Mouse (Mus musculus) hindbrain, embryonic 10.5 days (tissue): ENCODE measurements around the gene Zfp385b. TPM values are rescaled to one million over a fixed set of nuclear protein-coding genes. Genes with fewer than 3 reads are reported as not detected.
A peak's percentile ranks its signal among the peaks of the same experiment; 100 is the strongest.

ENCODE experiments used
- DNase-seq: peaks from one replicate; pipeline ENCODE4 v3.0.0-alpha.2; 2017; ENCODE audit warnings: low spot score
- H3K27ac ChIP-seq: fragments of 300-500 bp; sonication (generic); 2 replicates; pipeline ENCODE4 v1.5.1; 2016; ENCODE audit warnings: mild to moderate bottlenecking, moderate library complexity
- H3K27me3 ChIP-seq: fragments of 300-500 bp; sonication (generic); 2 replicates; pipeline ENCODE4 v1.6.1; 2016; ENCODE audit warnings: mild to moderate bottlenecking; ENCODE audit not compliant: poor library complexity, insufficient read depth, severe bottlenecking
- H3K36me3 ChIP-seq: fragments of 300-500 bp; sonication (generic); 2 replicates; pipeline ENCODE4 v1.6.1; 2016; ENCODE audit warnings: mild to moderate bottlenecking, moderate library complexity
- H3K4me1 ChIP-seq: fragments of 300-500 bp; sonication (generic); replicated peaks from 2 replicates; pipeline ENCODE4 v1.6.1; 2016; ENCODE audit warnings: mild to moderate bottlenecking
- H3K4me3 ChIP-seq: fragments of 300-500 bp; sonication (generic); 2 replicates; pipeline ENCODE4 v1.5.1; 2016; ENCODE audit warnings: mild to moderate bottlenecking, moderate library complexity
- H3K9me3 ChIP-seq: fragments of 300-500 bp; sonication (generic); 2 replicates; pipeline ENCODE4 v1.6.1; 2016; ENCODE audit warnings: mild to moderate bottlenecking, moderate library complexity
- WGBS: fragments of 180-500 bp; shearing (Covaris S2); methylation state at CpG from one replicate; pipeline ENCODE4 v1.1.7; 2016; 5-methylcytosine and 5-hydroxymethylcytosine counted together
- polyA plus RNA-seq: library from polyadenylated mRNA; unstranded; fragments of >200 nt; fragmentation: Nextera tagmentation; extraction: Ambion mirVana; gene quantifications from 2 replicates; pipeline ENCODE4 v1.2.1, GENCODE M21; 2016

The Zfp385b gene
- polyA plus RNA-seq, 1 experiment from 2014 or later: 1.1 TPM

- 88% methylated on average over 3 of the region's 3 CpGs for WGBS
- no peak overlapping the region for H3K4me3 ChIP-seq
- H3K36me3 ChIP-seq: no peaks in the 10 kb centered on the region
- no peaks in the 10 kb centered on the region for H3K9me3 ChIP-seq
- no peaks in the 10 kb centered on the region for H3K4me1 ChIP-seq
- no peaks in the 10 kb centered on the region for H3K27me3 ChIP-seq
- H3K27ac ChIP-seq: no peak overlapping the region
- no peak for DNase-seq
Measured at GRCm38 (mm10) chr2:77716367-77716766, 103.1 kb downstream of the Zfp385b start.

- no peaks in the 10 kb centered on the region for H3K27me3 ChIP-seq
Measured at GRCm38 (mm10) chr2:77713886-77714285, 105.6 kb downstream of the Zfp385b start.

GRCm38 (mm10) chr2:77711751-77712150, 107.7 kb downstream of the Zfp385b start:
- no peak for DNase-seq
- H3K4me1 ChIP-seq: peaks cover 12% of the 10 kb centered on the region
- H3K4me3 ChIP-seq: no peak overlapping the region
- H3K36me3 ChIP-seq: no peaks in the 10 kb centered on the region
- no peaks in the 10 kb centered on the region for H3K27me3 ChIP-seq
- WGBS: 90% methylated on average over 1 of the region's 1 CpGs
- H3K9me3 ChIP-seq: no peaks in the 10 kb centered on the region
- no peak overlapping the region for H3K27ac ChIP-seq

More at GRCm38 (mm10) chr2:77713886-77714285, 105.6 kb downstream of the Zfp385b start:
- no peaks in the 10 kb centered on the region for H3K36me3 ChIP-seq
- DNase-seq: no peak
- H3K9me3 ChIP-seq: no peaks in the 10 kb centered on the region
- no peaks in the 10 kb centered on the region for H3K4me1 ChIP-seq
- no peak overlapping the region for H3K4me3 ChIP-seq
- no peak overlapping the region for H3K27ac ChIP-seq
- WGBS: 61% methylated on average over 5 of the region's 5 CpGs

- H3K36me3 ChIP-seq: no peaks in the 10 kb centered on the region
- no peak overlapping the region for H3K4me3 ChIP-seq
- peak; percentile 51 for DNase-seq
- H3K4me1 ChIP-seq: peaks cover 12% of the 10 kb centered on the region
- no peaks in the 10 kb centered on the region for H3K27me3 ChIP-seq
- 28% methylated on average over 7 of the region's 7 CpGs for WGBS
- no peak overlapping the region for H3K27ac ChIP-seq
- H3K9me3 ChIP-seq: no peaks in the 10 kb centered on the region
Measured at GRCm38 (mm10) chr2:77709206-77709794, 110.1 kb downstream of the Zfp385b start.

- no peaks in the 10 kb centered on the region for H3K36me3 ChIP-seq
Measured at GRCm38 (mm10) chr2:77707138-77707537, 112.3 kb downstream of the Zfp385b start.

GRCm38 (mm10) chr2:77705476-77705875, 114.0 kb downstream of the Zfp385b start:
- DNase-seq: no peak
- Histone ChIP-seq H3K4me1 (peaks cover 16% of the 10 kb centered on the region), H3K27me3 (no peaks in the 10 kb centered on the region), H3K36me3 (no peaks in the 10 kb centered on the region), H3K27ac (no peak overlapping the region), H3K9me3 (no peaks in the 10 kb centered on the region), H3K4me3 (no peak overlapping the region)
- 83% methylated on average over 2 of the region's 2 CpGs for WGBS

More at GRCm38 (mm10) chr2:77707138-77707537, 112.3 kb downstream of the Zfp385b start:
- no peaks in the 10 kb centered on the region for H3K9me3 ChIP-seq
- H3K27ac ChIP-seq: peak overlapping the region; percentile 66
- H3K4me3 ChIP-seq: no peak overlapping the region
- DNase-seq: no peak
- peaks cover 16% of the 10 kb centered on the region for H3K4me1 ChIP-seq
- H3K27me3 ChIP-seq: no peaks in the 10 kb centered on the region
- 46% methylated on average over 9 of the region's 9 CpGs for WGBS

- Histone ChIP-seq H3K36me3 (no peaks in the 10 kb centered on the region), H3K27ac (no peak overlapping the region), H3K9me3 (no peaks in the 10 kb centered on the region), H3K4me3 (no peak overlapping the region), H3K4me1 (peaks cover 16% of the 10 kb centered on the region), H3K27me3 (no peaks in the 10 kb centered on the region)
- DNase-seq: no peak
- 71% methylated on average over 19 of the region's 19 CpGs for WGBS
Measured at GRCm38 (mm10) chr2:77703080-77703479, 116.4 kb downstream of the Zfp385b start.

GRCm38 (mm10) chr2:77691174-77691573, 128.3 kb downstream of the Zfp385b start:
- H3K27me3 ChIP-seq: no peaks in the 10 kb centered on the region
- no peaks in the 10 kb centered on the region for H3K9me3 ChIP-seq
- H3K27ac ChIP-seq: no peak overlapping the region
- WGBS: 72% methylated on average over 8 of the region's 8 CpGs
- no peak for DNase-seq
- peaks cover 9% of the 10 kb centered on the region for H3K4me1 ChIP-seq
- no peaks in the 10 kb centered on the region for H3K36me3 ChIP-seq
- H3K4me3 ChIP-seq: no peak overlapping the region

- WGBS: 83% methylated on average over 8 of the region's 8 CpGs
- no peak overlapping the region for H3K27ac ChIP-seq
- no peak overlapping the region for H3K4me3 ChIP-seq
- no peaks in the 10 kb centered on the region for H3K9me3 ChIP-seq
- no peaks in the 10 kb centered on the region for H3K36me3 ChIP-seq
- no peaks in the 10 kb centered on the region for H3K27me3 ChIP-seq
- H3K4me1 ChIP-seq: peaks cover 9% of the 10 kb centered on the region
- no peak for DNase-seq
Measured at GRCm38 (mm10) chr2:77690316-77690715, 129.1 kb downstream of the Zfp385b start.

GRCm38 (mm10) chr2:77688651-77689050, 130.8 kb downstream of the Zfp385b start:
- Histone ChIP-seq H3K27ac (no peak overlapping the region), H3K9me3 (no peaks in the 10 kb centered on the region), H3K36me3 (no peaks in the 10 kb centered on the region), H3K4me3 (no peak overlapping the region), H3K4me1 (peaks cover 9% of the 10 kb centered on the region), H3K27me3 (no peaks in the 10 kb centered on the region)
- WGBS: 86% methylated on average over 4 of the region's 4 CpGs
- DNase-seq: no peak

- Histone ChIP-seq H3K27ac (no peak overlapping the region), H3K4me1 (no peaks in the 10 kb centered on the region), H3K9me3 (no peaks in the 10 kb centered on the region), H3K36me3 (no peaks in the 10 kb centered on the region), H3K4me3 (no peak overlapping the region), H3K27me3 (no peaks in the 10 kb centered on the region)
- DNase-seq: no peak
- 86% methylated on average over 3 of the region's 3 CpGs for WGBS
Measured at GRCm38 (mm10) chr2:77684088-77684487, 135.4 kb downstream of the Zfp385b start.

GRCm38 (mm10) chr2:77682205-77682604, 137.2 kb downstream of the Zfp385b start:
- Histone ChIP-seq H3K36me3 (no peaks in the 10 kb centered on the region), H3K4me3 (no peak overlapping the region), H3K9me3 (no peaks in the 10 kb centered on the region), H3K27ac (no peak overlapping the region), H3K4me1 (no peaks in the 10 kb centered on the region), H3K27me3 (no peaks in the 10 kb centered on the region)
- DNase-seq: no peak
- 88% methylated on average over 5 of the region's 5 CpGs for WGBS

GRCm38 (mm10) chr2:77681741-77682140, 137.7 kb downstream of the Zfp385b start:
- Histone ChIP-seq H3K4me3 (no peak overlapping the region), H3K36me3 (no peaks in the 10 kb centered on the region), H3K27ac (no peak overlapping the region), H3K4me1 (no peaks in the 10 kb centered on the region), H3K27me3 (no peaks in the 10 kb centered on the region), H3K9me3 (no peaks in the 10 kb centered on the region)
- WGBS: 78% methylated on average over 5 of the region's 5 CpGs
- no peak for DNase-seq

GRCm38 (mm10) chr2:77673770-77674169, 145.7 kb downstream of the Zfp385b start:
- no peaks in the 10 kb centered on the region for H3K27me3 ChIP-seq
- H3K9me3 ChIP-seq: no peaks in the 10 kb centered on the region
- H3K4me1 ChIP-seq: no peaks in the 10 kb centered on the region
- no peak overlapping the region for H3K4me3 ChIP-seq
- no peaks in the 10 kb centered on the region for H3K36me3 ChIP-seq
- 88% methylated on average over 10 of the region's 10 CpGs for WGBS
- H3K27ac ChIP-seq: no peak overlapping the region
- DNase-seq: no peak
